Mouse (Mus musculus) erythroblast, embryonic 14.5 days (primary cell): ENCODE results near the gene Ptprg.

Source experiments
- GATA1 ChIP-seq: IDR thresholded peaks from 2 replicates; pipeline ENCODE4 v1.6.1; 2012; ENCODE audit warnings: low read length, inconsistent platforms, mixed read lengths
- TAL1 ChIP-seq: IDR thresholded peaks from 3 replicates; pipeline ENCODE4 v1.6.1; 2012; ENCODE audit warnings: low read length, inconsistent platforms, mixed read lengths

DNA sequence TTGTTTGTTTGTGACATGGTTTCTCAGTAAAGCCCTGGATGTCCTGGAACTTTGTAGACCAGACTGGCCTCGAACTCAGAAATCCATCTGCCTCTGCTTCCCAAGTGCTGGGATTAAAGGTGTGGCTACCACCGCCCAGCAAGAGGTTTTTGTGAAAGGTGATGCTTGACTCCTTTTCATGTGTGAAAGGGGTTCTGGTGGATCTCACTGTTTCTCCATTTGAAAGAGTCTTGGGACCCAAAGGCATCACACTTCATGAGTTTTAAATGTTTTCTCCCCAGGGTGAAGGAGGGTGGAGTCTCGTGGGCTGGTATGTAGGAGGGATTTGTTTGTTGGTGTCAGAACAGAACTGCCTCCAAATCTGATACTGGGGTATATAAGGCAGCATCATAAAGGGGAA, 126.4 kb downstream of the Ptprg start:
- TF ChIP-seq TAL1 (no peak), GATA1 (no peak)
